Mouse (Mus musculus) olfactory bulb, adult 2 months (tissue): Measurements from ENCODE around the gene Lgr4.

Experiments
- CTCF ChIP-seq: fragments of 200-500 bp; IDR thresholded peaks from 2 replicates; pipeline ENCODE4 v1.5.1; 2012; ENCODE audit warnings: low read depth, mild to moderate bottlenecking, low read length, moderate library complexity; ENCODE audit not compliant: insufficient read depth
- POLR2A ChIP-seq: fragments of 200-500 bp; IDR thresholded peaks from 2 replicates; pipeline ENCODE4 v1.6.1; 2012; ENCODE audit warnings: mild to moderate bottlenecking, low read depth, low read length, moderate library complexity; ENCODE audit not compliant: insufficient read depth

GRCm38 (mm10) chr2:110063131-110063530 lies 145.7 kb downstream of the Lgr4 start:
- TF ChIP-seq CTCF, result no peak
- no peak for TF ChIP-seq POLR2A
